Comparison of ENCODE assay signal across 10 mouse cellular contexts in the genomic region with DNA sequence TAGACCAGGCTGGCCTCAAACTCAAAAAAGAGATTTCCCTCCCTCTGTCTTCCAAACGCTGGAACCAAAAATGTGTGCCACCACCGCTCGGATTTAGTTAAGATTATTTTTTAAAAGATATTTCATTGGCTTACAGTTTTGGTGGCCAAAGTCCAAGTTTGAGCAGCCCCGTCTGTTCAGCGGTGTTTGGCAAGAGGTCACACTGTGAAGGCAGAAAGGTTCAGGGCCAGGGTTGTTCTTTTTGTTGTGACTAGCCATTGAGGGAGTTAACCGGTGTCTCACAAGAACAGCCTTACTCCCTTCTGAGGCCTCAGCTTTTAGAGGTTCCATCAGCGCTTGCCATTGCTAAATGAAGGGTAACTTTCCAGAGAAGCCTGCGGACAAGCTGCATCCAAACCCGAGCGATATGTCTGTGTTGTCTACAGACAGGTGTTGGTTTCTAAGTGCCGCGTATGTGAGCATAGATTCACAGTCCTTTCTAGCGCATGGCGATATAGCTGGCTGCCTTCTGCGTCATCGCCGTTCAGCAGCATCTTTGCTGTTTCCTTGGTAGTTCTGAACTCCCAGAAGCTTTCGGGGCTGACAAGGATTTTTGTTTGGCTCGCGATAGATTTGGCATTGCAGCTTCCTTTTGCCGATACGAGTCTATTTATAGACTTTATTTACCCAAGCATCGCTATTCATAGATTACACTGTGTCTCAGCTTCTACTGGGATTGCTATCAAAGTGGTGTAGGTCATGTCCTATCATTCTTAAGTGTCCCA. TPM values are rescaled to one million over a fixed set of nuclear protein-coding genes. Genes with fewer than 3 reads are reported as not detected.
DNase-seq lines count a peak whose midpoint lies in the region; ATAC-seq and TF ChIP-seq lines count a peak whose summit lies in the region.
"Had no signal": no experiment of that assay in that cellular context is flagged by ENCODE, and none has a peak within 500 bp of the region (broad histone marks: within the 10 kb centered on the region; RNA-seq: fewer than 3 reads in every experiment).

No protein-coding gene starts in this region.

- no peak overlapping the region for H3K27ac ChIP-seq in heart, embryonic 11.5 days (ENCODE audit: low read depth, low read length)
- H3K27ac ChIP-seq in liver, embryonic 13.5 days: peak overlapping the region; percentile 63
- no peak overlapping the region for H3K27ac ChIP-seq in neural tube, embryonic 15.5 days (replicated peaks)
- H3K27ac ChIP-seq: hindbrain, embryonic 15.5 days had no signal

- DNase-seq in heart, adult 18-20 months: peak; percentile 32 to 39
- no peak for DNase-seq in lung, adult 2 months
- no peak for DNase-seq in lung, adult 18-20 months
- DNase-seq in brain, embryonic 14.5 days (ENCODE audit: low read depth): peak; percentile 48
- DNase-seq in liver, embryonic 13.5 days: no peak
- DNase-seq: adrenal gland, adult 8-10 months had no signal

- no peak for ATAC-seq in heart, embryonic 11.5 days (replicated peaks; ENCODE audit: insufficient number of reproducible peaks, low FRiP score, low TSS enrichment)
- no peak for ATAC-seq in liver, embryonic 13.5 days (ENCODE audit: low read depth)
- ATAC-seq in megakaryocyte progenitor cell, adult 5-6 weeks (replicated peaks; ENCODE audit: poor library complexity): no peak
- no peak for ATAC-seq in neural tube, embryonic 15.5 days (ENCODE audit: low FRiP score)

- no peak for TF ChIP-seq POLR2A in lung, adult 2 months (IDR thresholded peaks at IDR 0.05; ENCODE audit: borderline replicate concordance, extremely low read depth, low read depth, low read length)
- TF ChIP-seq POLR2A in brain, embryonic 14.5 days (IDR thresholded peaks at IDR 0.05; ENCODE audit: borderline replicate concordance, extremely low read depth, insufficient read depth, insufficient read length, poor library complexity, severe bottlenecking): no peak

- H3K9ac ChIP-seq in heart, embryonic 11.5 days (ENCODE audit: low read depth, low read length): no peak overlapping the region
- H3K9ac ChIP-seq in liver, embryonic 13.5 days: peak overlapping the region; percentile 17; the same call in 1 of the 2 replicates
- no peak overlapping the region for H3K9ac ChIP-seq in neural tube, embryonic 15.5 days (replicated peaks)
- H3K9ac ChIP-seq: hindbrain, embryonic 15.5 days had no signal

- H3K9me3 ChIP-seq in heart, embryonic 11.5 days (replicated peaks; ENCODE audit: control insufficient read depth, low read length): no peaks in the 10 kb centered on the region
- H3K9me3 ChIP-seq in liver, embryonic 13.5 days (replicated peaks): no peaks in the 10 kb centered on the region
- no peaks in the 10 kb centered on the region for H3K9me3 ChIP-seq in neural tube, embryonic 15.5 days (replicated peaks)
- H3K9me3 ChIP-seq: hindbrain, embryonic 15.5 days had no signal

- no peaks in the 10 kb centered on the region for H3K27me3 ChIP-seq in heart, embryonic 11.5 days (ENCODE audit: control insufficient read depth, insufficient read depth, low read length)
- H3K27me3 ChIP-seq in liver, embryonic 13.5 days: no peaks in the 10 kb centered on the region
- H3K27me3 ChIP-seq in neural tube, embryonic 15.5 days (replicated peaks): no peaks in the 10 kb centered on the region
- H3K27me3 ChIP-seq: hindbrain, embryonic 15.5 days had no signal

- H3K36me3 ChIP-seq in heart, embryonic 11.5 days (ENCODE audit: control insufficient read depth, insufficient read depth, low read length): no peaks in the 10 kb centered on the region
- peaks cover 6% of the 10 kb centered on the region; the same call in 1 of the 2 replicates for H3K36me3 ChIP-seq in liver, embryonic 13.5 days
- no peaks in the 10 kb centered on the region for H3K36me3 ChIP-seq in neural tube, embryonic 15.5 days
- H3K36me3 ChIP-seq: hindbrain, embryonic 15.5 days had no signal

- TF ChIP-seq CTCF in lung, adult 2 months (IDR thresholded peaks at IDR 0.05; ENCODE audit: insufficient read depth, low read length): no peak
- no peak for TF ChIP-seq CTCF in brain, embryonic 14.5 days (IDR thresholded peaks at IDR 0.05; ENCODE audit: borderline replicate concordance, extremely low read depth, insufficient read depth, insufficient read length)

- WGBS in heart, embryonic 11.5 days (ENCODE audit: insufficient replicate concordance): 74% methylated on average over 23 of the region's 23 CpGs
- 47% methylated on average over 23 of the region's 23 CpGs for WGBS in lung, adult 2 months
- 54% methylated on average over 23 of the region's 23 CpGs for WGBS in liver, embryonic 13.5 days (ENCODE audit: insufficient replicate concordance)
- WGBS in neural tube, embryonic 15.5 days: 91% methylated on average over 23 of the region's 23 CpGs

- H3K4me1 ChIP-seq in heart, embryonic 11.5 days (ENCODE audit: control insufficient read depth, insufficient read depth, low read length): peaks cover 12% of the 10 kb centered on the region
- peaks cover 22% of the 10 kb centered on the region for H3K4me1 ChIP-seq in lung, adult 2 months (ENCODE audit: control insufficient read depth, insufficient read depth, low read length)
- peaks cover 82% of the 10 kb centered on the region for H3K4me1 ChIP-seq in liver, embryonic 13.5 days (replicated peaks)
- no peaks in the 10 kb centered on the region for H3K4me1 ChIP-seq in neural tube, embryonic 15.5 days
- H3K4me1 ChIP-seq: hindbrain, embryonic 15.5 days had no signal

- no peak overlapping the region for H3K4me3 ChIP-seq in heart, embryonic 11.5 days (ENCODE audit: low read depth, low read length)
- peak overlapping the region; percentile 25 for H3K4me3 ChIP-seq in lung, adult 2 months (replicated peaks; ENCODE audit: extremely low read depth, low read depth, low read length)
- no peak overlapping the region for H3K4me3 ChIP-seq in liver, embryonic 13.5 days (replicated peaks)
- H3K4me3 ChIP-seq in neural tube, embryonic 15.5 days (replicated peaks): no peak overlapping the region
- H3K4me3 ChIP-seq: hindbrain, embryonic 15.5 days had no signal

- no peak overlapping the region for H3K4me2 ChIP-seq in heart, embryonic 11.5 days
- H3K4me2 ChIP-seq in liver, embryonic 13.5 days: peak overlapping the region; percentile 25
- H3K4me2 ChIP-seq in neural tube, embryonic 15.5 days: no peak overlapping the region
- H3K4me2 ChIP-seq: hindbrain, embryonic 15.5 days had no signal

RNA-seq across cellular contexts. Expression of a gene that starts 24.3 kb away (rescaled TPM):
- total RNA-seq in heart, adult 18-20 months (2021): 1 to 10 TPM; 5.6 to 7.0 TPM
- polyA plus RNA-seq in heart, embryonic 11.5 days (2014; fragmentation: Nextera tagmentation; extraction: Ambion mirVana): 18.5 and 19.2 TPM in 2 replicates
- polyA plus RNA-seq in lung, adult 2 months (2012; rRNA removed): 62.1 and 93.3 TPM in 2 replicates
- 44.9 and 47.3 TPM in 2 replicates for polyA plus RNA-seq in brain, embryonic 14.5 days (2012; rRNA removed)
- 43.2 and 49.7 TPM in 2 replicates for polyA plus RNA-seq in liver, embryonic 13.5 days (2015; fragmentation: Nextera tagmentation; extraction: Ambion mirVana)
- 32.9 and 36.0 TPM in 2 replicates for total RNA-seq in megakaryocyte progenitor cell, adult 5-6 weeks (2015)
- 28.6 and 31.4 TPM in 2 replicates for total RNA-seq in megakaryocyte progenitor cell, adult 5-6 weeks (2017)
- polyA plus RNA-seq in neural tube, embryonic 15.5 days (2015; fragmentation: Nextera tagmentation; extraction: Ambion mirVana): 20.6 and 24.9 TPM in 2 replicates

RNA-seq across cellular contexts. Expression of a gene that starts 35.9 kb away (rescaled TPM):
- total RNA-seq in heart, adult 18-20 months (2021): 10 to 100 TPM; 15.0 to 15.1 TPM
- 11.0 and 13.5 TPM in 2 replicates for polyA plus RNA-seq in heart, embryonic 11.5 days (2014; fragmentation: Nextera tagmentation; extraction: Ambion mirVana)
- 6.5 and 8.0 TPM in 2 replicates for polyA plus RNA-seq in lung, adult 2 months (2012; rRNA removed)
- 9.3 and 11.5 TPM in 2 replicates for polyA plus RNA-seq in brain, embryonic 14.5 days (2012; rRNA removed)
- 14.4 and 15.5 TPM in 2 replicates for polyA plus RNA-seq in liver, embryonic 13.5 days (2015; fragmentation: Nextera tagmentation; extraction: Ambion mirVana)
- total RNA-seq in megakaryocyte progenitor cell, adult 5-6 weeks (2015): 30.0 and 43.0 TPM in 2 replicates
- total RNA-seq in megakaryocyte progenitor cell, adult 5-6 weeks (2017): 27.8 and 35.8 TPM in 2 replicates
- polyA plus RNA-seq in neural tube, embryonic 15.5 days (2015; fragmentation: Nextera tagmentation; extraction: Ambion mirVana): 9.8 and 10.2 TPM in 2 replicates

RNA-seq across cellular contexts. Expression of a gene that starts 51.4 kb away (rescaled TPM):
- total RNA-seq in heart, adult 18-20 months (2021): 10 to 100 TPM; 18.8 to 19.4 TPM
- 109 and 113 TPM in 2 replicates for polyA plus RNA-seq in heart, embryonic 11.5 days (2014; fragmentation: Nextera tagmentation; extraction: Ambion mirVana)
- polyA plus RNA-seq in lung, adult 2 months (2012; rRNA removed): 8.1 and 11.5 TPM in 2 replicates
- polyA plus RNA-seq in brain, embryonic 14.5 days (2012; rRNA removed): 53.1 and 59.7 TPM in 2 replicates
- 91.3 and 101 TPM in 2 replicates for polyA plus RNA-seq in liver, embryonic 13.5 days (2015; fragmentation: Nextera tagmentation; extraction: Ambion mirVana)
- 98.5 and 113 TPM in 2 replicates for total RNA-seq in megakaryocyte progenitor cell, adult 5-6 weeks (2015)
- total RNA-seq in megakaryocyte progenitor cell, adult 5-6 weeks (2017): 158 and 175 TPM in 2 replicates
- 88.4 and 105 TPM in 2 replicates for polyA plus RNA-seq in neural tube, embryonic 15.5 days (2015; fragmentation: Nextera tagmentation; extraction: Ambion mirVana)

Comparison
In these comparisons a context has a peak if more than half of its experiments do, and no peak if none do; other contexts are left out.
1. DNase-seq: peak in heart, adult 18-20 months (2 of 2) and brain, embryonic 14.5 days (single experiment); none in lung, adult 2 months (single experiment), lung, adult 18-20 months (0 of 2) and liver, embryonic 13.5 days (single experiment).